Mouse (Mus musculus) forebrain, embryonic 11.5 days (tissue): Measurements from ENCODE around the gene Fosb. TPM values are rescaled to one million over a fixed set of nuclear protein-coding genes. Genes with fewer than 3 reads are reported as not detected.

Experiments
- ATAC-seq: fragments of 200-750 bp; cut with Nextera tagmentation; replicated peaks from 2 replicates; pipeline ENCODE4 v1.8.0; 2017; ENCODE audit warnings: moderate TSS enrichment; ENCODE audit not compliant: low FRiP score
- DNase-seq: peaks from one replicate; pipeline ENCODE4 v3.0.0-alpha.2; 2017; ENCODE audit warnings: low spot score
- H3K27ac ChIP-seq: fragments of 300-500 bp; sonication (generic); 2 replicates; pipeline ENCODE4 v1.5.1; 2014; ENCODE audit warnings: low read depth, low read length
- H3K27me3 ChIP-seq: fragments of 300-500 bp; sonication (generic); 2 replicates; pipeline ENCODE4 v1.6.1; 2014; ENCODE audit warnings: mild to moderate bottlenecking, low read length, mixed read lengths; ENCODE audit not compliant: control insufficient read depth, insufficient read depth
- H3K36me3 ChIP-seq: fragments of 300-500 bp; sonication (generic); 2 replicates; pipeline ENCODE4 v1.6.1; 2014; ENCODE audit warnings: mild to moderate bottlenecking, low read length, moderate library complexity, mixed read lengths; ENCODE audit not compliant: control insufficient read depth, insufficient read depth
- H3K4me1 ChIP-seq: fragments of 300-500 bp; sonication (generic); replicated peaks from 2 replicates; pipeline ENCODE4 v1.6.1; 2014; ENCODE audit warnings: low read length, mixed read lengths; ENCODE audit not compliant: control insufficient read depth, insufficient read depth
- H3K4me2 ChIP-seq: fragments of 300-500 bp; sonication (generic); 2 replicates; pipeline ENCODE4 v1.6.1; 2014; ENCODE audit warnings: low read depth, mild to moderate bottlenecking, low read length, moderate library complexity, mixed read lengths; ENCODE audit not compliant: severe bottlenecking
- H3K4me3 ChIP-seq: fragments of 300-500 bp; sonication (generic); 2 replicates; pipeline ENCODE4 v1.5.1; 2014; ENCODE audit warnings: low read depth, low read length
- H3K9ac ChIP-seq: fragments of 300-500 bp; sonication (generic); 2 replicates; pipeline ENCODE4 v1.6.1; 2014; ENCODE audit warnings: low read length
- H3K9me3 ChIP-seq: fragments of 300-500 bp; sonication (generic); 2 replicates; pipeline ENCODE4 v1.6.1; 2016; ENCODE audit warnings: low read length, mixed read lengths; ENCODE audit not compliant: control insufficient read depth
- WGBS: fragments of 180-500 bp; shearing (Covaris S2); extraction: QIAGEN DNeasy Blood & Tissue Kit; methylation state at CpG from one replicate; pipeline ENCODE4 v1.1.7; 2014; 5-methylcytosine and 5-hydroxymethylcytosine counted together
- polyA plus RNA-seq: library from polyadenylated mRNA; unstranded; fragments of >200 nt; fragmentation: Nextera tagmentation; extraction: Ambion mirVana; gene quantifications from 2 replicates; pipeline ENCODE4 v1.2.1, GENCODE M21; 2014

The Fosb gene
- polyA plus RNA-seq, 1 experiment from 2014 or later: not detected

DNA sequence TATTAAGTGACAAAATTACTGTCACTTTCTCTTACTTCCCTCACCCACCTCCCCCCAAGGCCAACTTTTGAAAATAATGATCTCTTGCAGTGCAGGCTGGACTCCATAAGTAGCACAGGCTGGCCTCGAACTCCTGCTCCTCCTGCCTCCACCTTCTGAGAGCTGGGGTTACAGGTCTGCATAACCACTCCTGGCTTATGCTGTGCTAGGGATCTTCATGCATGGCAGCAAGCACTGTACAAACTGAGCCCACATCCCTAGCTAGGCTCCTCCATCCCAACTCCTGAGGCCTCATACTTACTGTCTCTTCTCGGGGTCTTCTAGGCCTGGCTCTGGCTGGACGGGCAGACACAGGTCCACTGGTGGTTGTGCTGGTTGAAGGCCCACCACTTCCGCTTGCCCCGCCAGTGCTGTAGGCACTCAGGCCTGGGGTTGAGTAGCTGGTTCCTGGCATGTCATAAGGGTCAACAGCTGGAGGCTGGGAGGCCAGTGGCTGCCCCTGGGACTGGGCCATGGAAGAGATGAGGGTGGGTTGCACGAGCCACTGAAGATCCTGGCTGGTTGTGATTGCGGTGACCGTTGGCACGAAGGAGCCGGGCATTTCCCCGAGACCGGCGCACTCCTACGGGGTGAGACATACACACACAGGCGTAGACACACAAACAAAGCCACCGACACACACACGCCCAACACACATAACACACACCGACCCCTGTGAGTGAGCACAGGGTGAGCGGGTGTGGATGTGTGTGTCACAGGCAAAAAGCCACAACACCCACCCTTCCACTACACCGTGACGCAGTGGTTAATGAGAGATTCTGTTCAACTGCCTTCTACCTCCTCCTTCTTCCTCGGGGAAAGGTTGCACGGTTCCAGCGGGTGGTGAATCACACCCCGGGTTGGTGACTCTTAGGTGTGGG lies 2.8 kb downstream of the Fosb start:
- H3K4me3 ChIP-seq: no peak overlapping the region
- H3K9ac ChIP-seq: no peak overlapping the region
- peaks cover 51% of the 10 kb centered on the region for H3K27me3 ChIP-seq
- no peak for ATAC-seq
- H3K9me3 ChIP-seq: no peaks in the 10 kb centered on the region
- WGBS: 68% methylated on average over 25 of the region's 25 CpGs
- no peaks in the 10 kb centered on the region for H3K36me3 ChIP-seq
- no peak for DNase-seq
- no peak overlapping the region for H3K27ac ChIP-seq
- peak overlapping the region; percentile 94; the same call in 1 of the 2 replicates for H3K4me2 ChIP-seq
- H3K4me1 ChIP-seq: peaks cover 11% of the 10 kb centered on the region; the same call in 1 of the 2 replicates

DNA sequence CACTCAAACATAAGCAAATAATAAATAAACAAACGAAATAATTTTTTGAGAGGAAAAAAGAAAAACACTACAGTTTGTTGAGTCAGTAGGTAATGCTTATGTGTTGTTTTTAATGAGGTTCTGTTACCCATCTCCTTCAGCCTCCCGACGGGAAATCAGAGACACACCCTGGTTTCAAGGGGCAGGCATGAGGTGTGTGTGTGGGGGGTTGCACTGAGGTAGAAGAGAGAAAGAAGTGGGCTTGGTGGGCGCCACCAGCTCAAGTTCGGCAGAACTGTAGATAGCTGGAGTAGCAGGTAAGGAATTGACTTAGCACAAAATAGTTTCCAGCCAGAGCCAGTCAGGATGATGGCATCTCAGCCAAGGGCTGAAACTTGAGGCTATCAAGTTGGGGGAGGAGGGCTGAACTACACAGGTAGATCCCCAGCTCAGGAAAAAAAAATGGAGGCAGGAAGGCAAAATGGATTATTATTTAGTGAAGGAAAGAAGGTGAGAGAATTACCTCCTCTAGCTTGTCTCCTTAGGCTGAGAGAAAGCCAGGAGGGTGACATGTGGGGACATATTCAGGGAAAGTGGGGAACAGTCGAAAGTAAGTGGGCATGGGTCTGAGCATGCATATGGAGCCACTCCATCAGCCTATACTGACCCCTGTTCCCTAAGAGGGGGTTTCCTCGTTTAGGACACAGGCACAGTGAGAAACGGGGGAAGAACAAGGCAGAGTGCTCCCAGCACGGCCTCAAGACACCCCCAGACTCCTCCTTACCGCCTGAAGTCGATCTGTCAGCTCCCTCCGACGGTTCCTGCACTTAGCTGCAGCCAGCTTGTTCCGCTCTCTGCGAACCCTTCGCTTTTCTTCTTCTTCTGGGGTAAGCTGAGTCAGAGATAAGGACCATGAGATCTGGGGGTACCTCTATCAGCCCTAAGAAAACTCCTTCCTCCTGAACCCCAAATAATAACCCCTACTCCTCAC lies 3.8 kb downstream of the Fosb start:
- H3K9me3 ChIP-seq: no peaks in the 10 kb centered on the region
- H3K4me2 ChIP-seq: no peak overlapping the region
- no peak for DNase-seq
- H3K36me3 ChIP-seq: no peaks in the 10 kb centered on the region
- no peak overlapping the region for H3K9ac ChIP-seq
- 50% methylated on average over 16 of the region's 16 CpGs for WGBS
- H3K4me3 ChIP-seq: no peak overlapping the region
- peaks cover 53% of the 10 kb centered on the region for H3K27me3 ChIP-seq
- no peak overlapping the region for H3K27ac ChIP-seq
- ATAC-seq: no peak
- peaks cover 15% of the 10 kb centered on the region; the same call in 1 of the 2 replicates for H3K4me1 ChIP-seq

DNA sequence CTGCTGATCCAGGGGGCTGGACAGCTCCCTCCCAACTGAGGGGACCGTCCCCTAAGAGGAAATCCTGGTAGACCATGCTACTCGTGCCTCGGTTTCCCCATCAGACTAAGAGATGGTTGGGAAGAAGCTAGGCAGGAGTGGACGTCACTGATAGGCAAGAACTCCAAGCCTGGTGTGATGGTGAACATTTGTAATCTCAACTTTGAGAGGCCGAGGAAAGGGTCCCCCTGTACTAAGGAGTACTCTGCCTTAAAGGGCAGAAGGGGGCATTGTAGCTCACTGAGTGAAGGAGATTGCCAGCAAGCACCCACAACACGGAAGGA lies 4.5 kb downstream of the Fosb start:
- ATAC-seq (no peak), DNase-seq (no peak)
- Histone ChIP-seq H3K4me3 (no peak overlapping the region), H3K27me3 (peaks cover 53% of the 10 kb centered on the region), H3K4me1 (peaks cover 15% of the 10 kb centered on the region; the same call in 1 of the 2 replicates), H3K36me3 (no peaks in the 10 kb centered on the region), H3K9me3 (no peaks in the 10 kb centered on the region), H3K4me2 (peak overlapping the region; percentile 36; the same call in 1 of the 2 replicates), H3K27ac (no peak overlapping the region), H3K9ac (no peak overlapping the region)
- WGBS: 10% methylated on average over 6 of the region's 6 CpGs

DNA sequence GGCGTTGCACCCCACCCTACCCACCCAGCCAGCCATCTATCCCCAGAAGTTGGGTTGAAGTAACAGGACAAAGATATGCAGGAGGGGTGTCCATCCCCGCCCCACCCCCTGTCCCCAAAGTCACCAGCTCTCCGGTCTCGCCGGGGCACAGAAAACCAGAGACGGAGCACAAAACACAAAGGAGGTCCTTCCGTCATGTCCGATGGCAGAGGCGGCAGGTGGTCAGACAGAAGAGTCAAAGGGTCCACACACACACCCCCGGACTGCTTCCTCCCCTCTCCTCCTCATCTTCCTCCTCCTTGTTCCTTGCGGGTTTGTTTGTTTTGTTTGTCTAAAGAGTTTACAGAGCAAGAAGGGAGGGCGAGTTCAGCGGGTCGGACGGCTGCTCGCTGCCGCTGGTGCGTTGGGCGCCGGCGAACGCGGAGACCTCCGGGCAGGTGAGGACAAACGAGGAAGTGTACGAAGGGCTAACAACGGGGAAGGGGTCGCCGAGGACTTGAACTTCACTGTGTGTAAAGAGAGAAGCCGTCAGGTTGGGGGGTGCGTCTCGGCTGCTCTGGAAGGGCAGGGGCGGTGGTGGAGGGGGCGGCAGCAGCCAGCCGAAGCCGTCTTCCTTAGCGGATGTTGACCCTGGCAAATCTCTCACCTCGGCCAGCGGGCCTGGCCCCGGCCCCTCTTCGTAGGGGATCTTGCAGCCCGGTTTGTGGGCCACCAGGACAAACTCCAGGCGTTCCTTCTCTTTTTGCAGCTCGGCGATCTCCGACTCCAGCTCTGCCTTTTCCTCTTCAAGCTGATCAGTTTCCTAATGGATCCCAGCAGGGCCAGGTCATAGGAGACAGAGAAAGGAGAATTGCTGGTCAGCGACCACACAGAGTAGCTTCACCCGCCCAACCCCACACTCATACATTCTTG lies 5.1 kb downstream of the Fosb start:
- Histone ChIP-seq H3K4me2 (peak overlapping the region; percentile 36; the same call in 1 of the 2 replicates), H3K9ac (peak overlapping the region; percentile 13; the same call in 1 of the 2 replicates), H3K4me3 (peak overlapping the region; percentile 19; the same call in 1 of the 2 replicates), H3K9me3 (no peaks in the 10 kb centered on the region), H3K27ac (no peak overlapping the region), H3K4me1 (peaks cover 15% of the 10 kb centered on the region; the same call in 1 of the 2 replicates), H3K36me3 (no peaks in the 10 kb centered on the region), H3K27me3 (peaks cover 53% of the 10 kb centered on the region)
- ATAC-seq: no peak
- 1% methylated on average over 48 of the region's 48 CpGs for WGBS
- DNase-seq: no peak

DNA sequence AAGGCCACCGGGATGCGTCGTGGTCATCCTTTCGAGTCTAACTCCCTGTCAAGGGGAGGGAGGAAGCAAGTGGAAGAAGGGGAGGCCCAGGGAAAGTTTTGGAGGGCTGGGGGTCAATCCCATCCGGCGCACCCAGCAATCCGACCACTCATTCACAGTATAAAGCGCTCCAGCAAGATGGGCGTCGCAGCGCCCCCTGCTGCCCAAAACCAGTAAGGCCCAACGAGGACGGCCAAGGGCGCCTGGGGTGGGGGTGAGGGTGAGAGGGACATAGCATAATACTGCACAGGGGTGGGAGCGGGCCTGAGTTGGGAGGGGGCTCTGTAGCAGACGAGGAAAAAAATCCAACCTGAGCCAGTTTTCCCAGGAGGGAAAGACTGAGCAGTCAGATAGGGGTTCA lies 6.1 kb downstream of the Fosb start:
- under 1% methylated on average over 16 of the region's 16 CpGs for WGBS
- ATAC-seq: peak; percentile 25; the same call in 1 of the 2 replicates
- H3K4me1 ChIP-seq: peaks cover 10% of the 10 kb centered on the region; the same call in 1 of the 2 replicates

DNA sequence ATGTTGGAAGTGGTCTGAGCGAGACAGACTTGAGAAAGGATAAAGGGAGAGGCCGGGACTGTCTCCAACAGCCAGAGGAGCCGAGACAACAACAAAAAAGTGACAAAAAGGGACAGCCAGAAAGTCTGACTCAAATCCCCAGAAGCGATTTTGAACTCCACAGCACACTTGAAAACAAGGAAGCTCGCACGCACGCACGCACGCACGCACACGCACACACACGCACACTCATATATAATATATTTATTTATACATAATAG lies 6.9 kb downstream of the Fosb start:
- H3K36me3 ChIP-seq: no peaks in the 10 kb centered on the region
- peaks cover 10% of the 10 kb centered on the region; the same call in 1 of the 2 replicates for H3K4me1 ChIP-seq
- no peak overlapping the region for H3K9ac ChIP-seq
- WGBS: 70% methylated on average over 12 of the region's 12 CpGs
- no peak for DNase-seq
- H3K9me3 ChIP-seq: no peaks in the 10 kb centered on the region
- no peak overlapping the region for H3K4me3 ChIP-seq
- no peak for ATAC-seq
- no peak overlapping the region for H3K4me2 ChIP-seq
- no peak overlapping the region for H3K27ac ChIP-seq
- peaks cover 53% of the 10 kb centered on the region for H3K27me3 ChIP-seq

More for the DNA sequence above, 6.1 kb downstream of the Fosb start:
- H3K9me3 ChIP-seq: no peaks in the 10 kb centered on the region
- no peaks in the 10 kb centered on the region for H3K36me3 ChIP-seq
- peak overlapping the region; percentile 19; the same call in 1 of the 2 replicates for H3K4me3 ChIP-seq
- DNase-seq: peak; percentile 93
- no peak overlapping the region for H3K27ac ChIP-seq
- peak overlapping the region; percentile 37; the same call in 1 of the 2 replicates for H3K4me2 ChIP-seq
- H3K27me3 ChIP-seq: peaks cover 53% of the 10 kb centered on the region
- no peak overlapping the region for H3K9ac ChIP-seq

DNA sequence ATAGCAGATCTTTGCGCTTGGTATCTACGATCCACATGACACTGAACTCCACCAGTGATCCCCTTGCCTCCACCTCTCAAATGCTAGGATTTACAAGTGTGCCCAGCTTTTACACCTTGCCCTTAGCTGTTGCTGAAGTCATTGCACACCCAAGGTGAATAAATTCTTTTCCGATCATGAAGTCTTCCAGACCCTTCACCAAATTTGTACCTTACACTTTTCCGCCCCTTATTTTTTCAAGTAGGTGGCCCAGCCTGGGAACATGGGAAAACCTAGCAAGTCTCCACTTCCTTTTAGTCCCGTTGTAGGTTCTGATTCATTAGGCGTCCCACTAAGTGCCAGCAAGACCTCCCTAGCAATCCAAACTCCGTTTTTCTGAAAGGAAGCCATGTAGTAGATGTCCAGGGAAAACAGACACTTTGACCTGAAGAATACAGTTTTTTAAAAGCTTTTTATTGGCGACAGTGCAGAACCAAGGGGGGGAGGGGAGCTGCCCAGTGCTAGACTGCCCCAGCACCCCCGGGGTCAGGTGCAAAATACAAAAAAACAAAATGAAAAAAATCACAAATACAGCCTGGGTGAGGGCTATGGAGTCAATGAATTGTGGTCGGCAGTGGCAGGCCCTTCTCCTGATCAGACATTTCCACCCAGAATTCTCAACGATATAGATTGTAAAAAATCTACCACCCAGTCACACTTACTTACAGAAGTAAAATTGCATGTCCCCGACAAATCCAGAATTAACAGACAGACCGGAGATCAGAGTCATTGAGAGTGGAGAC lies 7.4 kb downstream of the Fosb start:
- ATAC-seq (no peak), DNase-seq (no peak)
- H3K4me3 ChIP-seq: no peak overlapping the region
- H3K27ac ChIP-seq: no peak overlapping the region
- H3K36me3 ChIP-seq: no peaks in the 10 kb centered on the region
- peaks cover 10% of the 10 kb centered on the region; the same call in 1 of the 2 replicates for H3K4me1 ChIP-seq
- H3K27me3 ChIP-seq: peaks cover 53% of the 10 kb centered on the region
- peak overlapping the region; percentile 46; the same call in 1 of the 2 replicates for H3K4me2 ChIP-seq
- WGBS: 52% methylated on average over 13 of the region's 13 CpGs
- H3K9ac ChIP-seq: no peak overlapping the region
- H3K9me3 ChIP-seq: no peaks in the 10 kb centered on the region
